Mouse (Mus musculus): ENCODE data around the gene Pdpr.

DNA sequence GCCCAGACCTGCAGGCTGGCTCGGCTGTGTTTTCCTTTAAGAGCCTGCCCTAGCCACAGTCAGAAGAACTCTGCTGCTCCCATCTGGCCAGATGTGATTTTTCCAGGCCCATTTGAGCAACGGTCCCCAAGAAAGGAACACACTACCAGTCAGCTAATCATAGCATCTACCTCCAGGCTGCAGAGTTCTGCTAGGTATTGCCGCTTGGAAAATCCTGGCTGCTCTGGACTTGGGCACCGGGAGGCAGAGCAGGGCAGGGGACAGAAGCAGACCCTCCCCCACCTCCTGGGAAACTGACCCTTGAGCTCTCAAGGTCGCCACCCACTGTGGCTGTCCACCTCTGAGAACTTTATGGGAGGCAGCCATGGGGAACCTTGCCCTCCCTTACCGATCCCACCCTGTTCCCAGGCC lies 14.6 kb upstream of the Pdpr start:
- TF ChIP-seq CTCF (IDR thresholded peaks at IDR 0.05) (peak; percentile 68), EP300 (IDR thresholded peaks at IDR 0.05) (no peak)
